Mouse (Mus musculus) thymus, postnatal 36 days (tissue): ENCODE measurements around the gene Ube2q2.
"Not testable (repeated sequence)": the region's sequence is repeated elsewhere in the genome, so short reads cannot be mapped to it uniquely, and the experiment has no call there.

Experiments used
- DNase-seq, 2 experiments: peaks; one replicate each; pipeline ENCODE4 v3.0.0; 2022; ENCODE audit warnings: mixed read lengths in 2 of 2

Ube2q2 gene

DNA sequence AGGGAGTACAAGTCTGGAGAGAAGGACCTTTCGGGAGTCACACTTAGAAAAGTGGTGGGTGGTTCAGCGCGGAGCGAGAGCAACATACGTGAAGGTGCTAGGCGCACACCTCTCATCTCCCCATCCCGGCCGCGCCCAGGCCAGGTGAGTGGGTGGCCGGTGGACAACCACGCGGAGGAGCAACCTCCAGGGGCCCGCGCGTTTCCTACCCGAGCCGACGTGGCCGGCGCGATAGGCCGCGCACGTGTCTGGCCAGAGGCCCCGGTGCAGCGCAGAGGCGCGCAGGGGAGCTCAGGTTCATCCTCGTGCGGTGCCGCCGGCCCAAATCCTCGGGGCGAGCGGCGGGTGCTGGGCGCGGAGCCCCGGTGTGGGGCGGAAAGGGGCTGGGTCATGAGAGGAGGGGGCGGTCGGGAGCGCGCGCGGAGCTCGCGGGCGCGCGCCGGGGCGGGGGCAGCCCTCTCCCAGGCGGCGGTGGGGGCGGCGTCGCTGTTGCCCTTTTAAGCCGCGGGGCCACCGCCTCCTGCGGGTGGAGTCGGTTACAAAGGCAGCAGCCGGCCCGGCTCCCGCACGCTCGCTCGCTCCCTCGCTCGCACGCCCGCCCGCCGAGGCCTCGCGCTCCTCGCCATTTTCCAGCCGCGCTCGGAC lies at the start of gene Ube2q2:
Gene Ube2q2, plus strand, starts transcription at position 1 of the 645 bp plus-strand sequence.
- DNase-seq, result peak; percentile 79 to 85

DNA sequence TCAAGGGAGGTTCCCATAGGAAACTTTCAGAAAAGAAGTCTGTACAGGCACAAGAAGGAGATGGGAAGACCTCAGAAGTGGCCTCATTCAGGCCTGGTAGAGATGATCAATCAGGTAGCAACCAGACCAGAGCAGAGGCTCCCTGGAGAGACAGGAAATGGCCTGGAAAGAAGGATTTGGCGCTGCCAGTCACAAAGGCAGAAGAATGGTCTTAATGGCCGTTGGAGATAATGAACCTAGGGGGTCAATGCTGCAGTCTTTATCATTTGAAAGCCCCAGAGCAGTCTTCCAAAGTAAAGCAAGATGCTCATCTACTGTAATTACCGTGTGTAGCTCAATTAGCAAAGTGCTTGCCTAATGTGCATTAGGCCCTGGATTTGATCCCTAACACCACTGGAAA lies 47.5 kb upstream of the Ube2q2 start:
- no peak for DNase-seq

- peak; percentile 14 to 53 for DNase-seq
Observed at GRCm38 (mm10) chr9:55102186-55102835, 46.3 kb upstream of the Ube2q2 start.

GRCm38 (mm10) chr9:55102931-55103630 lies 45.6 kb upstream of the Ube2q2 start:
- no peak for DNase-seq

DNA sequence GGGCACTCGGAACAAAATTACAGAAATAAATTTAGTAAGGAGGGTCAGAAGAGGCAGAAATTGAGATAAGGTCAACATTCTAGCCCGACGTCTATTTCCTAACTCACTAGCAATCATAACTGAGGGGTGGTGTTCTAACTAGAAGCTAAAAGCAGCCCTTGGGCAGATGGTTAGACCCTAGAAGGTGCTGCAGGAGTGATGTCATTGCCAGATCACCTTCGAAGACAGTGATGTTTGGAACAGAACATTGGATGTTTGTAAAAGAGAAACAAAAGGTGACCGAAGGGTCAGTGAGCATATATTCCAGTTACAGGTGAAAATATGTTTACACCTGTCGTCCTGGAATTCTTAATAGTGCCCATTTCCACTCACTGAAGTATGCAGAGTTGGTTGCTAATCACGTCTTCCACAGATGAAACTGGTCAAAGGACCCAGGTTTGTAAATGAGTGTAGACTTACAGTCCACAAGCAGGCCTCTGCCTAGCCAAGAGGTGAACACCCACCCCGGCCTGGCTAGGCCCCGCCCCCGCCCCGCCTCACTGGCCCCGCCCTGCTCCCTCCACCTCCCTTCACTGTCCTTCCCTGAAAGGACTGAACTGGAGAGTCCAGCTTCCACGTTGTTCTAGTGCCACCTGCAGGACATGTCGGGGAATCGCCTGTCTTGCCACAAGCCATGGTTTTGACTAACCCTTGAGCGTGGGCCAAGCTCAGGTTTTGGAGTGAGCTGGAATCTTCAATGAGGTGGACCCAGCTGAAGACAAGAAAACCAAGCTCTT lies 38.4 kb upstream of the Ube2q2 start:
- peak; percentile 78 to 79 for DNase-seq

GRCm38 (mm10) chr9:55110835-55111217 lies 37.8 kb upstream of the Ube2q2 start:
- not testable (repeated sequence) for DNase-seq

DNA sequence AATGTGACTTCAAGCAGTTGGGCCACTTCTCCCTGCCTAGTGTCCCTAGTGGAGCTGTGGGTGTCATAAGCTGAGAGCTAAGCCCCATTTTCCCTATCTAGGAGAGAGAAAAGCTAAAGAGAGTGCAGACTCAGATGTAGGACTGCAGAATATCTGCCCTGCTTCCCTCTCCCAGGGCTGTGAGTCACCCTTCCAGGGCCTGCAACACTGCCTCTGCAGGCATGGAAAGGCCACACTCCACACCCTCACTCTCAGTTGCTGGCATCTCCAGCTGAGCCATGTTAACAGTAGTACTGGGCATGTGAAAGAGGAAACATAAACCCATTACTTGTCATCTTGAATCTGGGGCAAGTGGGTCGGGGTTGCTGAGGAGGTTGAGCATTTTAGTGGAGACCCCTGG lies 33.9 kb upstream of the Ube2q2 start:
- no peak for DNase-seq

DNA sequence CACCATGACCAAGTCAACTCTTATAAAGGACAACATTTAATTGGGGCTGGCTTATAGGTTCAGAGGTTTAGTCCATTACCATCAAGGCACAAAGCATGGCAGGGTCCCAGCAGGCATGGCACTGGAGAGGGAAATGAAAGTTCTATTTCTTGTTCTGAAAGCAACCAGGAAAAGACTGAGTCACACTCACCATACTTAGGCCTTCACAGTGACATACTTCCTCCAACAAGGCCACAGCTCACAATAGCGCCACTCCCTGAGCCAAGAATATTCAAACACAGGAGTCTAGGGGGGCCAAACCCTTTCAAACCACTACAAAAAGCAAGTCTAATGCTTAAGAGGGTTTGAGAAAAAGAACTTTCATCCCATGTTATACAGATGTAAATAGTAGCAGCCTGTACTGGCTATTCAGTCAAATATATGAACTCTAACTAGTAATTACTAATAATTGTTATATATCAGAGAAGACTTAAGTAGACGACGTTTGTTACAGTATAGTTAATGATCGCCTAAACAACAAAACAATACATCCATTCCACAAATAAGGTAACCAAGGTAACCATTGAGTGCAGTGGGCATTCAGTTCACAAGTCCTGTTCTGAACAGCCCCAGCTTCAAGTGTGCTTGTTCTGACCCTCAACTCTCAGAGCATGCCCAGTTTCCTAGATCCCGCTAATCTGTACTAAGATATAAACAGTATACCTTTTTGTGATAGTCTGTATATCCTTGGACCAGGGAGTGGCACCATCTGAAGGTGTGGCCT lies 31.2 kb upstream of the Ube2q2 start:
- DNase-seq, result no peak

DNA sequence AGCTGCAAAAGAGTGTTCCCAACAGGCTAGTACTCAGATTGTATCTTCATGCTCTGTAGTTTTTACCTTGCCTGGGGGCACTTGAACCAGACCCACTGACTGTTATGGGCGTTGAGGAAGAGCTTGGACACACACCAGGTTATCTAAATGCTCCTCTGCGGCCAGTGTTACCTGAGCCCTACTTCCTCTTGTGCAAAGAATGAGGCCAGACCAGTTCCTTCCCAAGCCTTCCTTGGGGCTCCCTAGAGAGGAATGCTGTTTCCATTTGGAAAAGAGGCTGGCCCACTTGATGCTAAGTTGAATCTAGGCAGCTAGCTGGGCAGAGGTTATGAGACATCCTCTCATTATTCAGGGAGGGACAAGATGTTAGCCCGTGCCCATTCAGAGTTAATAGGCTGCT lies 26.1 kb upstream of the Ube2q2 start:
- DNase-seq, result no peak

- no peak for DNase-seq
Observed at GRCm38 (mm10) chr9:55125735-55126134, 22.9 kb upstream of the Ube2q2 start.

DNA sequence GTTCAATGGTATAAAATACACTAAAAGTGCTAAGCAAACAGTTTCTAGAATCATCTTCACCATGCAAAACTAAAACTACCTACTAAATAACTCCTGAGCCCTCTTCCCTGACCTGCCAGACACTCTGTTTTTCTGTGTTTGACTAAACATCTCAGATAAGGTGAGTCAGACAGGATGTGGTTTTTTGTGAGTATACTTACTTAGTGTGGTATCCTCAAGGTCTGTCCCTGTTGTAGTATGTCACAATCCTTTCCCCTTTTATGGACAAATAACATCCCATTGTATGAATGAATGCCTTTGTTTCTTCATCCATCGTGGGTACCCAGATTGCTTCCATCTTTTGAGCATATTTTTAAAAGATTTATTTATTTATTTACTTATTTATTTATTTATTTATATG lies 22.4 kb upstream of the Ube2q2 start:
- DNase-seq, result no peak

GRCm38 (mm10) chr9:55131851-55132250 lies 16.8 kb upstream of the Ube2q2 start:
- DNase-seq, result no peak

DNA sequence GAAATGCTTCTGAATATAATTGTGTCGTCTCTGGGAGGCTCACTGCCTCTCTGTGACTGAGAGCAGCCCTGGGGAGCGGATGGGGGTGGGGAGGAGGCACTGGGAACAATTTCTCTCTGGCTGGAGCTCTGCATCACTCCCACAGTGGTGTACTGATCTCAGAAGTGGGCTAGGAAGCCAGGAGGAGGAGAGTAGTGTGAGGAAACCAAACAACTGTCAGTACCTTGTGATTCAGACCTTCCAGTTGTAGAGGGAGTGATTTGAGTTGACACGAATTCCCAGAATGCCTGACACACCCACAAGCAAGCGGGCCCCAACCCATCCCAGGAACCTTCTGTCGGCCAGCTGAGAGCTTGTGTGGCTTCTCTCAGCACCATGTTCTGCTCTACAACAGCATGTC lies 12.1 kb upstream of the Ube2q2 start:
- no peak for DNase-seq

DNA sequence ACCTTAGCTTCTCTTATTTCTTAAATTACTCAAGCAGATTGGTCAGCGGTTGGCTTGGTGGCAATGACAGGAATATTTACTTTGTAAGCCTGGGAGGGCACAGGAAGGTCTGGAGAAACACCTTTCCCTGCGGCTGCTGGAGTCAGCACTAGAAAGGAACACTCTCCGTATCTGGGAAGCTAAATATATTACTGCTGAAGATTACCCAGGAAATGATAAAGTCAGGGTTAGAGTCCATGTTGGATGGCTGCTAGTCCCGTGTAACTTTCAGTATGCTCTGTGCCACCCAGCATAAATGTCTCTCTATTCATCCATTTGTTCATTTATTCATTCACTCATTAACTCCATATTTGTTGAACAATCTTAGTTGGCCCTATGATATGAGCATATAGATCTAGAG lies 11.5 kb upstream of the Ube2q2 start:
- no peak for DNase-seq

DNA sequence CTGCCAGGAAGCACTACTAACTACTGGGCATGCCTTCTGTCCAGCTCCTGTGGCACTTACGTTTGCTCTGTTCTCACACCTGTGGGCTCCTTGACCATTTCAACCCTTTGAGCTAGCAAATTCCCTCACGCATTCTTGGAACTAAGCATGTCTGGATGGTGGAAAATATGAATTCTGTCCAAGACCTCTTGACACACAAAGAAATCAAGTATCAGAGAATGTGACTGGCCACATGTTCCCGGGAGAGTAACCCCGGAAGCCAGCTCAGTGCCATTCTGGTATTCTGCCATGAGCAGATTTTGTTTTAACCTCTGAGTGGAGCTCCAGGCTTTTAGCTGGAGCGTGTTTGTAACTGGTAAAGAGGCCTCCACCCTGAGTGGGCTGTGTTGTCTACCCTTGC lies 8.7 kb upstream of the Ube2q2 start:
- DNase-seq, result no peak

DNA sequence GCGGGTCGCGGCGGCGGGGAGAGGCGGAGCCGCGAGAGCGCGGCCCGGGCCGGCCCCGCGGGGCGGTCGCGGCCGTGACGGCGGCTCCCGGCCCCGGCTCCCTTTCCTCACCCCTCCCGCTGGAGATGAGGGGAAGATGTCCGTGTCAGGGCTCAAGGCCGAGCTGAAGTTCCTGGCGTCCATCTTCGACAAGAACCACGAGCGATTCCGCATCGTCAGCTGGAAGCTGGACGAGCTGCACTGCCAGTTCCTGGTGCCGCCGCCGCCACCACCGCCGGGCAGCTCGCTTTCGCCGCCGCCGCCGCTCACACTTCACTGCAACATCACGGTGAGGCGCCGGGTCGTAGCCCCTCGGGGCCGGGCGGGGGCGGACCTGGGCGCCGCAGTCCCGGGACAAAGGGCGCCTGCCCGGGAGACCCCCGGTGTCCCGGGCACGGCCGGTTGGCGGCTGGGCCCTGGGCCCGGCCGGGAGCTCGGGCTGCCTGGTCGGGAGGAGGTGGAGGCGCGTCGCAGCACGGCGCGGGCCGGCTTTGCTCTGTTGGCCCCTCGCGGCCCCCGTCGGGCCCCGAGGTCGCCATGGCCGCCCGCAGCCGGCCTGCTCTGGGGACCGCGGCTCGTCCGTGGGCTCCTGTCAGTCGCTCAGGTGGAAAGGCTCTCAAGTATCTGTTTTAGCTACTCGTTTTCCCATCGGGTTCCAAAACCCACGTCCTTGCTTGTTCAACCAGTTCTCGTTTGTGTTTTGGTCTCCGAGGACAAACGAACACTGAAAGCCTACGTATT lies 1.0 kb downstream of the Ube2q2 start:
- peak; percentile 56 to 59 for DNase-seq

GRCm38 (mm10) chr9:55150279-55150726 lies 1.6 kb downstream of the Ube2q2 start:
- DNase-seq, result peak in 1 of 2 experiments; percentile 28

- DNase-seq, result no peak
Observed at GRCm38 (mm10) chr9:55151096-55151495, 2.4 kb downstream of the Ube2q2 start.

DNA sequence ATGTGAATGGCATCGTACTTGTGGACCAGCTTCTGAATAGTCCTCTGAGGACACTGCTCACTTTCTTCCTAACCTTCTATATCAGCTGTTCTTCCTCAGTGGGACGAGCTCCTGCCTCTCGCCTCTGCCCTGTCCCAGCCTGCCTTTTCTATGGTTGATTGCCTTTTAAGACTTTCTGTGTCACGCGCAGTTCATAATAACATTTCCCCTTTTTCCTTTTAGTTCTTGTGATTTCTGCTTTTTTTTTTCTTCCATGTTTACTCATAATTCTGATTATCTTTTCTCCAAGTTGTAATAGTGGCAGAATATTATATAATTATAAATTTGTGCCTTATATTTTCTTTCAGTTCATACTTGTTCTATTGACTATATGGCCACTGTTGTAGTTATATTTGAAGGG lies 4.3 kb downstream of the Ube2q2 start:
- no peak for DNase-seq

DNA sequence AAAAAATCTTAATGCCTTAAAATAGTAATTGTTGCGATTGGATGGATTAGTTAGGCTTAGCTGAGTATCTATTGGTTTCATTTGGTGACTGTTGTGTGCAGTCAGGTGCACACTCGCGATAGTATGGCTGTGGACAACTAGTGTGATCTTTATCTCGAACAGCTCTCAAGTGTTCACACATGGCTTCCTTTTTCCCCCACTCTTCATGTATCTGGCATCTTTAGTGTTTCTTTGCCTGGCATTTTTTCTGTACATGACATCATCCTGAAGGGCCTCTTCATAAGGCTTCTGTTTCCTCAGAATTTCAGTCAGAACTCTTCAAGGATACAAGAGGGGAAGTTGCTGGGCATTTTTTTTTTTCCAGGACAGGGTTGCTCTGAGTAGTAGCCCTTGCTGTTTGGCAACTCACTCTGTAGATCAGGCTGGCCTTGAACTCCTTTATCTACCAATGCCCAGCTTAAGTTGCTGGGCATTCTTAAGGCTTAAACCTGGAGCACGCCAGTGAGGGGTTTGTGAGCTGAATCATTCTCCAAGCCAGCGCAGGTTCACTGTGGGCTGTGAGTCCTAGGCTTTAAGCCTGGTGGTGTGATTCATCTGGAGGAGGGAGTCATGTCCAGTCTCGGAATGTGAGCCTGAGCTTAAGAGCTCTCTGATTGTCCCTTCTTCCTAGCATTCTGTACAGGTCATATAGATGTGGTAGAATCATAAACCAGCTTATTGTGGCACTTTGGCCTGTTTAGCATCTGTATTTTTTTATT lies 22.2 kb downstream of the Ube2q2 start:
- DNase-seq, result no peak

DNA sequence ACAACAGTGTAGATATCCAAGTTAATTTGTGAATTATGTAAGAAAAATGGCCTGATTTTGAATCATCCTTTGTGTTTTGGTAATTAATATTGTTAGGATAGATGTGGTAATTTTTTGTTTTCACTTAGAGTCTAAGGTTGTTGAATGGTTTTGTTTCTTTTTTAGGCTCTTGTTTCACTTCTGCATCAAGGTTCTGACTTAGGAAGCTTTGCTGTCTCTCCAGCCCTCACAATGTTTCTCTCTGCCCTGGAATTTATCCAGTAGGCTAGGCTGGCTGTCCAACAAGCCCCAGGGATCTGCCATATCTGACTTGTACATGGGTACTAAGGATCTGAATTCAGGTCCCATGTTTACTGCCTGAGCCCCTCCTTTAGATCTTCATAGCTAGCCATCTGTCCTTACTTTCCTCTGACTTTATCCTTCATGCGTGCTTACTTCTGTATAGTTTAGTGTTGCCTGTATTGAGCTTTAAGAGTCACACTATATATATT lies 23.6 kb downstream of the Ube2q2 start:
- DNase-seq, result no peak
